Mouse (Mus musculus): ENCODE data around the gene Apon.

DNA sequence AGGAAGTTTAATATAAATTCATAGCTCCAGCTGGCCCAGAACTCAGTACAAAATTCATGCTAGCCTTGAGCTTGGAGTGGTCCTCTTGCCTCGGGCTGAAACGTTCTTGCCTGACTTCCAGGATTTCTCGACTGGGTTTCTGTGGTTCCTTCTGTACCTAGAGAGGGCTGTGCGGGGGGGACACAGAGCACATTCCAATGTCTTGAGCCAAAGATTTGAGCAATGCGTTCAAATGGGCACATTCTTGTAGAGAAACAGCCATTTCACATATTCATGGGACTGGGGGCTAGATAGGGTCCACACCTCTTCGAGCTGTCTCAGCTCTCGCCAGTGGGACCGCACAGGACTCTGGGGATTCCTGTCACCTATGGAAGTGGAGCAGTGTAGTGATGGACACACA, 2.0 kb downstream of the Apon start:
- TF ChIP-seq CTCF (IDR thresholded peaks at IDR 0.05; ENCODE audit: low read depth) (no peak), EP300 (optimal IDR thresholded peaks at IDR 0.05) (no peak)

Data from stomach, postnatal 0 days (tissue).